13 mouse cellular contexts compared by ENCODE assay signal in the genomic region with DNA sequence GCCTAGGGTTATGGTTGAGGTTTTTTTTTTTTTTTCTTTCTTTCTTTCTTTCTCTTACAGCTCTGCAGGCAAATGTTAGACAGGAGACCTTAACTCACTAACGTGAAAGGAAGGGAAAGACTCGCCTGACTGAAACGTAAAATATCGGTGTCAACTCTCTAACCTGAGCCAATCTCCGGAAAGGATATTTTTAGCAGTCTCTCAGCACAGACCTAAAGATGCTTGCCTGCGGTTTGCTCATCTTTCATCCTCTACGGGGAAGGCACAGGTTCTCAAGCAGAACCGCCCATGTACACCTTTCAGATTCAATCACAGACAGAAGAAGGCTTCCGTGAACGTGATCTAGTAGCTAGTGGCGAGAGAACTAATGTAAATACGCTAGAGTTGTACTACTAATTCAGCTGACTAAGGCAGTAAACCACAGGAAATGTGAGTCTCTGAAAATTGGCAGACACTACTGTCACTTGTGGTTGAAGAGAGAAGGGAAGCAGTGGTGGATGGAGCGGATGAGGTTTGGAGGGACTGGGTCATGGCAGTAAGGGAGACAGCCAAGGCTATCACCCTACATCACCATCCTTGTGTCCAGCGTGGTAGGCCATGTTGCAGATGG. TPM values are rescaled to one million over a fixed set of nuclear protein-coding genes. Genes with fewer than 3 reads are reported as not detected.
DNase-seq lines count a peak whose midpoint lies in the region; ATAC-seq lines count a peak whose summit lies in the region.
"Had no signal": no experiment of that assay in that cellular context is flagged by ENCODE, and none has a peak within 500 bp of the region (broad histone marks: within the 10 kb centered on the region; RNA-seq: fewer than 3 reads in every experiment).

No protein-coding gene starts in this region.

- DNase-seq in frontal cortex, postnatal 14 days (ENCODE audit: low spot score in 2 of 2) = no peak
- peak; percentile 29 for DNase-seq in thymus, postnatal 0 days (ENCODE audit: low spot score)
- no peak for DNase-seq in thymus, postnatal 36 days
- no peak for DNase-seq in limb, embryonic 10.5 days (ENCODE audit: low spot score)
- no peak for DNase-seq in right cerebral cortex, postnatal 4 days
- DNase-seq in thymus, postnatal 14 days = no peak
- DNase-seq: cerebellum, postnatal 10 days; heart, adult 2 months; thymus, postnatal 25 days had no signal

- H3K27ac ChIP-seq in hindbrain, embryonic 13.5 days = peak overlapping the region; percentile 76; the same call in 1 of the 2 replicates
- H3K27ac ChIP-seq in limb, embryonic 10.5 days = no peak overlapping the region
- H3K27ac ChIP-seq: heart, adult 2 months; limb, embryonic 13.5 days had no signal

- H3K4me1 ChIP-seq in hindbrain, embryonic 13.5 days (replicated peaks) = peaks cover 84% of the 10 kb centered on the region
- H3K4me1 ChIP-seq in limb, embryonic 10.5 days = peaks cover 32% of the 10 kb centered on the region

- 81% methylated on average over 14 of the region's 14 CpGs for WGBS in hindbrain, embryonic 13.5 days
- 93% methylated on average over 14 of the region's 14 CpGs for WGBS in limb, embryonic 10.5 days

- 0 out of 2 replicates have a peak, but pooled peaks have one; percentile 11 for ATAC-seq in frontal cortex, adult (ENCODE audit: low TSS enrichment)
- no peak for ATAC-seq in hindbrain, embryonic 13.5 days (ENCODE audit: low FRiP score)
- ATAC-seq: lung, postnatal 0 days had no signal

- H3K36me3 ChIP-seq in hindbrain, embryonic 13.5 days = peaks cover 59% of the 10 kb centered on the region
- peaks cover 8% of the 10 kb centered on the region; the same call in 1 of the 2 replicates for H3K36me3 ChIP-seq in limb, embryonic 10.5 days

- peak overlapping the region; percentile 63 for H3K9ac ChIP-seq in hindbrain, embryonic 13.5 days
- H3K9ac ChIP-seq: limb, embryonic 13.5 days had no signal

- no peaks in the 10 kb centered on the region for H3K27me3 ChIP-seq in hindbrain, embryonic 13.5 days
- H3K27me3 ChIP-seq in limb, embryonic 10.5 days (ENCODE audit: low read depth, poor library complexity, severe bottlenecking) = no peaks in the 10 kb centered on the region
- H3K27me3 ChIP-seq: limb, embryonic 13.5 days had no signal

- H3K4me3 ChIP-seq in hindbrain, embryonic 13.5 days = no peak overlapping the region
- H3K4me3 ChIP-seq in limb, embryonic 10.5 days = no peak overlapping the region
- H3K4me3 ChIP-seq: heart, adult 2 months; limb, embryonic 13.5 days had no signal

- H3K9me3 ChIP-seq in hindbrain, embryonic 13.5 days = no peaks in the 10 kb centered on the region
- no peaks in the 10 kb centered on the region for H3K9me3 ChIP-seq in limb, embryonic 10.5 days (replicated peaks)
- H3K9me3 ChIP-seq: limb, embryonic 13.5 days had no signal

- H3K4me2 ChIP-seq in hindbrain, embryonic 13.5 days = no peak overlapping the region
- H3K4me2 ChIP-seq: limb, embryonic 13.5 days had no signal

RNA-seq across cellular contexts. Expression of a gene that starts 12.9 kb away (rescaled TPM):
- 4.0 and 5.8 TPM in 2 replicates for polyA plus RNA-seq in thymus, postnatal 0 days (2015; fragmentation: Nextera tagmentation; extraction: Ambion mirVana)
- polyA plus RNA-seq in hindbrain, embryonic 13.5 days (2015; fragmentation: Nextera tagmentation; extraction: Ambion mirVana) = 2,103 and 2,232 TPM in 2 replicates
- 60.1 and 64.6 TPM in 2 replicates for polyA plus RNA-seq in limb, embryonic 10.5 days (2016; fragmentation: Nextera tagmentation; extraction: Ambion mirVana)

Comparison
In these comparisons a context has a peak if more than half of its experiments do, and no peak if none do; other contexts are left out.
1. RNA of a gene that starts 12.9 kb away (polyA plus RNA-seq): 2,103 to 2,232 TPM in hindbrain, embryonic 13.5 days; 60.1 to 64.6 TPM in limb, embryonic 10.5 days and 4.0 to 5.8 TPM in thymus, postnatal 0 days; every median in the first group is over 10 times any median in the second.